Mouse (Mus musculus) cerebellum, postnatal 10 days (tissue): ENCODE data around the gene Vcp.

ENCODE experiments used
- DNase-seq, 2 experiments: peaks; one replicate each; pipeline ENCODE4 v3.0.0; 2021; ENCODE audit warnings: mixed read lengths in 2 of 2

Vcp gene

GRCm38 (mm10) chr4:42965039-42965719, 35.1 kb downstream of the Vcp start:
- DNase-seq, result peak; percentile 65 to 78

- DNase-seq, result peak in 1 of 2 experiments; percentile 61
Measured at GRCm38 (mm10) chr4:42963480-42963879, 36.8 kb downstream of the Vcp start.

- DNase-seq, result peak; percentile 82 to 83
Measured at GRCm38 (mm10) chr4:42961592-42961991, 38.7 kb downstream of the Vcp start.

DNA sequence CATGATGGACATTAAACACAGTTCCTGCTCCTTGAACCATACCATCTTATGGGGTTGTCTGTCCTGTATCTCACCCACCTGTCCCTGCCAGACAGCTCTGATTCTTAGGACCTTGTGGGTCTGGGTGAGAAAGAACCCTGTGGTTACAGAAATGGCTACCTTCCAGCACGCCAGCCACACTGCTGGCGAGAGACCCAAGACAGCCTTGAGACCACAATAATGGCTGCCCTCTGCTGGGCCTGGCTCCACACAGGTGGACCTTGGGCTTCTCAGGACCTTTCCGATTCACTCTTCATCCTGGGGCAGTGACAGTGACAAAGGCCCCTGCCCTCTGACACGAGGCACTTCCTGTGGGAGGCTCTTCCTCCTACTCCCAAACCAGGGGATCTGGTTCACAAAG, 40.9 kb downstream of the Vcp start:
- peak; percentile 52 for DNase-seq

- DNase-seq, result no peak
Measured at GRCm38 (mm10) chr4:42958942-42959341, 41.4 kb downstream of the Vcp start.

- no peak for DNase-seq
Measured at GRCm38 (mm10) chr4:42957979-42958378, 42.3 kb downstream of the Vcp start.

DNA sequence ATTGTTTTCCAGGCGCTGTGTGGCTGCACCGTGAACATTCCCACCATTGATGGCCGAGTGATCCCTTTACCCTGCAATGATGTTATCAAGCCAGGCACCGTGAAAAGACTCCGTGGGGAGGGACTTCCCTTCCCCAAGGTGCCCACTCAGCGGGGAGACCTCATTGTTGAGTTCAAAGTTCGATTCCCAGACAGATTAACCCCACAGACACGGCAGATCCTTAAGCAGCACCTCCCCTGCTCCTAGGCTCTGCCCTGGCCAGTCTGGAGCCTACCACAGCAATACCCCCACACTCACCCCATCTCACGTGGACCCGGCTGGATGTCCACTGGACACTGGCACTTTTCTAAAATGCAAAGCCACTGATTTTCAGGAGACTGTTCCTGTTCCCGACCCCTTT, 43.0 kb downstream of the Vcp start:
- DNase-seq, result no peak

GRCm38 (mm10) chr4:42956581-42956980, 43.7 kb downstream of the Vcp start:
- no peak for DNase-seq

GRCm38 (mm10) chr4:42955200-42955599, 45.1 kb downstream of the Vcp start:
- DNase-seq, result no peak

- peak; percentile 93 to 96 for DNase-seq
Measured at GRCm38 (mm10) chr4:42954297-42954696, 46.0 kb downstream of the Vcp start.

DNA sequence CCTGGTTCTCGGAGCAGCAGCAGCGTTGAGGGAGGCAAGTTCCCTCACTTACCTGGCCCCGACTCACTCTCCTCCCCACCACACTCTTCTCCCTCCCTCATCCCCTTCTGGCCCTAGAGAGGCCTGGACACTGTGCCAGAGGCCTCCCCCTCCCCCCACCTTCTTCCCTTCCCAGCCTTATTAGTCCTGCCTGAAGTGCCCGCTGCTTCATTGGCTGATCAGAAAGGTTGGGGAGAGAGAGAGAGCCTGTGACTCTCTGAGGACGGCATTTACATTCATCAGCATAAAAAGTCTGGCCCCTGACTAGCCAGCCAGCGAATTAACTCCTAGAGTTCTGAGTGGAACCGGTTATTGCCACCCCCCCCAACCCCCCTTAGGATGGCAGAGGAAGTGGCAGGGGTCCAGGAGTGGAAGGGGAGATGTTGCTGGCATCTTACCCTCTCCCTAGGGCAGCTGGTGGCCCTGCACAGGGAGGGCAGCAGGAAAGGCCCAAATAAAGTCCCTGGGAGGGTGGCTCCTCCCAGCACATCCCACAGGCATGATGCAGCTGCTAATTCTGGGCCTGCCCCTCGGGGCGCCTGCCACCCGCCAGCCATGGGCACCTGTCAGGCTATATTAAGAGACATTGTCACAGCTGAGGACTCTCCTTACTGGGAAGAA, 46.7 kb downstream of the Vcp start:
- peak; percentile 90 to 91 for DNase-seq

GRCm38 (mm10) chr4:42952563-42952962, 47.7 kb downstream of the Vcp start:
- peak in 1 of 2 experiments; percentile 36 for DNase-seq

DNA sequence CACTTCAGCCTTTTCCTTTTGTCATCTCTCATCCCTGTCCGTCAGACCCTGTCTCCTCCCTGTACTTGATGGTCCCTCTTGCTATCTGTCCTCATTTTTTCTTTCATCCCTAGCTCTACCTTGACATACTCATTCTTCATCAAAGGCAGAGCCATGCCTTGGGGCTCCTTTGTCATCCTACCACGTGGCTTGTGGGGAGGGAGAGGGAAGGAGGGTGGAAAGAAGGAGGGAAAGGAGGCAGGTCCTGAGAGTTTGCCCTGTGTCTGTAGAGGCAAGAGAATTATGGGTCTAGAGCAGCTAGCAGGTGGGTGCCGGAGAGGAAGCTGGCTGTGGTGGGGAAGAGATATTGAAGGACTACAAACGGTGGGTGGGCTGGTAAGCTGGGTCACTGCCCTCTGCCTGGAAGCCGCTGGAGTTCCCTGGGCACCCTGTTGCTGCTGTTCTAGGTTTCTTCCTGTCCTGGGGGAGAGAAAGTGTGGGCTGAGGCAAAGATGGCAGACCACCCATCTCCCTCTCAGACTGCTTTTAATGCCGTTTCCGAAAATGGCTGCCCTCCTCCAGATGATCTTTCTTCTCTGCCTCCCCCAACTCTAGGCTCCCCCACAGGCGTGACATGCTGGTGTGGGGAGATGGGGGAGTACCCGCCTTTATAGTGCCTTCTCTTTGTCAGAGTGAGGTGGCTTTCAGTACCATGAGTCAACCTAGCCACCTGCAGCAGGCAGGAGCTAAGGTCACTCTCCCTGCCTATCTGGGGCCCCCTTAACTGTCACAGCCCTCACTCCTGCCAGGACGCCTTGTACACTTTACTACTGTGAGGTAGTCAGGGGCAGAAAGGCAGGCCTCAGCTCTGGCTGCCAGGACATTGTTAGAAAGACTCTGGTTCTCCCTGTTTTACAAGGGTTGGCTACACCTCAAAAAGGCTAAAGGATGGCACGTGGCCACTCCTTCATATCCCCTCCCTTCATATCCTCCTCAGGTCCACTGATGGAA, 48.8 kb downstream of the Vcp start:
- DNase-seq, result peak in 1 of 2 experiments; percentile 37

DNA sequence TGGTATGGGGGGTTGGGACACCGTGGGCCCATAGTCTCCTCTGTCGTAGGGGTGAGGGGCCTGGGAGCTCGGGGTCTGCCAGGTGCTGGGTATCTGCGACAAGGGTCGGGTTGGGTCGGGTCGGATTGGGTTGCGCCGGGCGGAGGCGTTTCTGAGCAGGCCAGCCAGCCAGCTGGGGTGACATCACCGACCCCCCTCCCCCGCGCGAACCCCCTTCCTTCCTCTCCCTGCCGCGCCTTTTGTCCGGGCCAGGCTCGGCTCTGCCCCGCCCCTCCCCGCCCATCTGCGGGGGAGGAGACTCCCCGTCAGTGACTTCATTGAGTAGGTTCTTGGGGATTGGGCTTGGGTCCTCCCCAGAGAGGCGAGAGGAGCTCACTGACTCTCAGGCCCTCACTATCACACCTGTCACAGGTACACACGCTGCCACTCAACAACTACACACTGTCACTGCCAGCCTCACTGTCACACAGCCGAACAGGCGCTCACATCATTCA, 50.2 kb downstream of the Vcp start:
- peak; percentile 94 to 95 for DNase-seq

DNA sequence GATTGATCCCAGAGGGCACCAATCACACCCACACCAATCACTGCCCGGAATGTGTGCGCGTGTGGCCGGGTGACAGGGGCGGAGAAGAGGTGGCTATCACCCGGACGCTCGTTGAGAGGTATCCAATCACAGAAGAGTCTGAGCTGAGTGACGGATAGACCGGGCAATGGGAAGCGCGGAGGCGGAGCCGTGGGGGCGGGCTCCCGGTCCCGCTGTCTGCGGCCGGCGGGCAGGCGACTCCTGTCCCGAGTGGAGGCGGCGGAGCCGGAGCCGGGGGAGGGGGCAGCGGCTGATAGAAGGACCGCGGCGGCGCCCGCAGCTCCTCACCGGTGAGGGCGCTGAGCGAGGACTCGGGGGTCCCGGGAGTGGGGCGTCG, 50.6 kb downstream of the Vcp start, which contains the start of gene Dnajb5:
Gene Dnajb5 (plus strand): TSS at position 139 of the 376 bp plus-strand sequence.
- peak; percentile 98 for DNase-seq

GRCm38 (mm10) chr4:42949051-42949675, 51.1 kb downstream of the Vcp start:
- no peak for DNase-seq

DNA sequence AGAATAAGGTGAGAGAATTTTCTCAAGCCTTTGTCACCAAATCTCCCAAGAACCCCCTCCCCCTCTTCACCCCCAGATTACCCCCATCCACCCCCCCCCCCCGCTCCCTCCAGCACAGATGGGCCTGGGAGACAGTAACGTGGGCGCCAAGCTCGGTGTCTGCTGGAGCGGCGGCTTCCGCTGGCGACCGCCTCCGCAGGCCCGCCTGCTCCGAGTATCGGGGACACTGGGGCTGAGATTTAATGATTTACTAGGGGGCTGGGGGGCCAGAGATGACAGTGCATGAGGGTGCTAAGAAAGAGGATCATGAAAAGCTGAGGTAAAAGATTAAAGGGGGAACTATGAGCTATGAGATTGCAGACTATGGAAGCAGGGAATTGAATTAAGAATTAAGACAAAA, 51.8 kb downstream of the Vcp start:
- peak; percentile 45 to 49 for DNase-seq

DNA sequence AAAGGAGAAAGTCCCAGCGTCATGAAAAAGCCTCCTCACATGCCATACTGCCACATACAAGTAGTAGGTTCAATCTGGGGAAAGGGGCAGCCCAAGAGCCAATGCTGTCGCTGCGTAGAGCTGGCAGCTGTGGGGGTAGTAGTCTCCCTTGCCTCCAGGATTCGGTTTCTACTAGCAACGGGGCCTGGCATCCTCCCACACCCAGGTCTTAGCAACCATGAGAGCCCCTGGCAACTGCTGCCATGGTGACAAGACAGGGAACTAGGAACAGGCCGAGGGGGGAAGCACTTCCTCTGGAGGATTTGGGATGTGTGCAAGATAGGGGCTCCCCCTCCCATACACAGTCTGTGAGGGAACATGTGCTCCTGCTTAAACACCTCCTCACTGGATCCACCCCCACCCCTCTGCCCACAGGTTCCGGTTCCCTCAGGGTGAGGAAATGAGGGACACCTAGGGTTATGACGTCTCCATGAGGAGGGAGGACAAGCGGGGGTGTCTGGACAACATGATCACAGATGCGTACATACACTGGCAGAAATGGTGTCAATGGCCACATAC, 53.5 kb downstream of the Vcp start:
- DNase-seq, result peak; percentile 93 to 95

- DNase-seq, result peak; percentile 83 to 88
Measured at GRCm38 (mm10) chr4:42945952-42946351, 54.4 kb downstream of the Vcp start.

DNA sequence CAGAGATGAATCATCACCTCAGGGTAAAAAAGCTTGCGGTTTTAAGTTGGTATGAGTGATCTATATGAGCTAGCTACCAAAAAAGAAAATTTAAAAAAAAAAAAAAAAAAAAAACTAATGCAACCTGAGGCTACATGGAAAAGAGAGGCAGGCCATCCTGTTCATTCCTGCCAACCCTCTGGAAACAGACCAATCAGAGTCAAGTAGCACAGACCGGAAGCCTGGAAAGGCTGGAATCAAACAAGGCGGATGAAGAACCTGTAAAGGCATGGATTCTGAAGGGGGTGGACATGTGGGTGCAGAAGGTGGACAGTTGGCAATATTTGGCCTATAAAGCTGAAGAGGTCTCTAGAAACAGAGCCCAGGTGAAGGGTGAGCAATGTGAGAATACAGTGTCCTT, 54.9 kb downstream of the Vcp start:
- no peak for DNase-seq

- peak in 1 of 2 experiments; percentile 19 for DNase-seq
Measured at GRCm38 (mm10) chr4:42945043-42945442, 55.3 kb downstream of the Vcp start.

DNA sequence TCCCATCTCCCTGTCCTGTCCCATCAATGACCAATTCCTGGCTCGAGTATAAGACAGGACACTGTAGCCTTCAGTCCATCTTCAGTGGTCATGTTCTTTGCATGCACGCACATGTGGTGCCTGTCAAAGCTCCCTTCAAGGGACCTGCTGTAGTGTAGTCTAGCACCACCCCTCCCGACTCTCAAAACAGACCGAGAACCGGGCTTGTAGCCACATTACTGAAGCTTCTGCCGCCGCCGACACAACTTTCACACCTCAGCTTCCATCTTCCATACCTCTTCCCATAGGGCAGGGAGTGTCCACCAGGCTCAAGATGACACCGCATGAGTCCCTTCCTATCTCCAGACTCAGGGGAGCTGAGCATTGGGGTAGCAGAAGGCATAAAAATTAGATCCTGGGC, 56.1 kb downstream of the Vcp start:
- no peak for DNase-seq
